In the genomic region with DNA sequence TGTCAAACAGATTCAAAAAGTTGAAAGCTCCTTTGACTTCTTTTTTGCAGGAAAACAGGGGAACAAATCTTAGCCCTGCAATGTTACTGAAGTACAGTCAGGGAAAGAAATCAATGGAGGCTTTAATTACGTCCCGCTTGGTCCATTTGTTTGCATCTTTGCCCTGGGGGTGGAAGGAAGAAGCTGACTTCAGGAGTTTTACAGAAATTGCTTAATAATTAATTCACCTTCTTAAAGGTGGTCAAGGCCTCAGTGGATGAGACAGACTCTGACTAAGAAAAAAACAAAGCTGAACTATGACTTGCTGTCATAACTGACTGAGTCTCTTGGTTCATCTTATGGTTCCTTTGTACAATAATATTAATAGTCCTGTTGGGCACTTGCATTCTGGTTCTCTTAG, we compare ENCODE assay signal across 20 mouse cellular contexts.
"Had no signal": no experiment of that assay in that cellular context is flagged by ENCODE, and none has a peak within 500 bp of the region (broad histone marks: within the 10 kb centered on the region; RNA-seq: fewer than 3 reads in every experiment).

No protein-coding gene starts in this region.

- H3K4me1 ChIP-seq: limb, embryonic 10.5 days; limb, embryonic 13.5 days; midbrain, embryonic 12.5 days; midbrain, embryonic 15.5 days; neural tube, embryonic 13.5 days; stomach, embryonic 15.5 days had no signal

- H3K4me2 ChIP-seq: limb, embryonic 13.5 days; lung, embryonic 14.5 days; midbrain, embryonic 12.5 days; midbrain, embryonic 15.5 days; neural tube, embryonic 13.5 days; stomach, embryonic 15.5 days had no signal

- H3K27ac ChIP-seq: hindbrain, postnatal 0 days; layer of hippocampus, adult 2 months; limb, embryonic 10.5 days; limb, embryonic 13.5 days; liver, embryonic 14.5 days; macrophage; midbrain, embryonic 12.5 days; midbrain, embryonic 15.5 days; neural tube, embryonic 13.5 days; stomach, embryonic 15.5 days had no signal

- H3K9me3 ChIP-seq: limb, embryonic 10.5 days; limb, embryonic 13.5 days; midbrain, embryonic 12.5 days; midbrain, embryonic 15.5 days; neural tube, embryonic 13.5 days; stomach, embryonic 15.5 days had no signal

- H3K4me3 ChIP-seq: layer of hippocampus, adult 2 months; limb, embryonic 10.5 days; limb, embryonic 13.5 days; midbrain, embryonic 12.5 days; midbrain, embryonic 15.5 days; neural tube, embryonic 13.5 days; stomach, embryonic 15.5 days had no signal

- H3K36me3 ChIP-seq: limb, embryonic 10.5 days; limb, embryonic 13.5 days; midbrain, embryonic 12.5 days; midbrain, embryonic 15.5 days; neural tube, embryonic 13.5 days; stomach, embryonic 15.5 days had no signal

- ATAC-seq: hindbrain, postnatal 0 days; inflammation-experienced regulatory T-cells, adult 6 months; intestine, embryonic 16.5 days; liver, postnatal 0 days; lung, postnatal 0 days; midbrain, embryonic 15.5 days had no signal

- DNase-seq: layer of hippocampus, adult 9-11 months; liver, postnatal 0 days; lung, embryonic 14.5 days; retina, postnatal 1 day; right cerebral cortex, postnatal 25 days; spleen, adult 18-20 months; thymus, postnatal 25 days had no signal

- H3K27me3 ChIP-seq: limb, embryonic 13.5 days; midbrain, embryonic 12.5 days; midbrain, embryonic 15.5 days; neural tube, embryonic 13.5 days; stomach, embryonic 15.5 days had no signal

- H3K9ac ChIP-seq: limb, embryonic 13.5 days; liver, embryonic 14.5 days; liver, postnatal 0 days; lung, embryonic 14.5 days; midbrain, embryonic 12.5 days; midbrain, embryonic 15.5 days; neural tube, embryonic 13.5 days; stomach, embryonic 15.5 days had no signal
